Mouse (Mus musculus) layer of hippocampus, adult 11-12 months (tissue): Measurements from ENCODE around the gene Eif2ak2.

ENCODE experiments used
- DNase-seq: peaks from one replicate; pipeline ENCODE4 v3.0.0; 2022; ENCODE audit warnings: low spot score

Eif2ak2 gene

DNA sequence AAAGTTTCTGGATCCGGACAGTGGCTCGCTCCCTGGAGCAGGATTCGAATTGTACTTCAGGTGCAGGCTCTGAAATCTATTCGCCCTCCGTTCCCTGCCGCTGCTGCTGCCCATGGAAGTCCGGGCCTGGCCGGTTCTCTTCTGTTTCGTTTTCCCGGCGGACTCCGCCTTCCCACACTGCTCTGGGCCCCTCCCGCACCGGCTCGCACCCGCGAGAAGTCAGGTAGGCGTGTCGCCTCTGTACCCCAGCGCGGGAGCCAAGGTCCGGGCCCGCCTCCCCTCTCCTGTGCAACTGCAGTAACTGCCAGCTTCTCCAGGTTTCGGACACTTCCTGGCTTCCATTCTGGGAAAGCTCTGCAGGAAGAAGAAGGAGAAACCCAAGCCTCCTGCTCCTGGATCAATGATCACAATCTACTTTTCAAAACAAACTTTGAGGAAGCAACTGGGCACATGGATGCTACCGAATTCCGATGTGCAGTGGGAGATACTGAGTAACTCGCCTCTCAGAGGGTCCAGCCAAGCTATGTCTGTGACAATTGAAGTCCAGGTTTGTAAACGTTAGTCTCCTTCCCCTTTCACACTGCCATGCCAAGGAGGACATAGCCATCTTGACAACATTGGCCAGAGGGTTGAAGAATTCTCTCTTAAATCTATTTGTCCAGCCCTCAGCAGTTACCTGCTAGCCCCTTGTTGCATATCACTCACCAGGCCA lies at the start of gene Eif2ak2:
TSS of gene Eif2ak2 (minus strand) at position 173 of the 712 bp plus-strand sequence.
- DNase-seq = peak; percentile 44

DNA sequence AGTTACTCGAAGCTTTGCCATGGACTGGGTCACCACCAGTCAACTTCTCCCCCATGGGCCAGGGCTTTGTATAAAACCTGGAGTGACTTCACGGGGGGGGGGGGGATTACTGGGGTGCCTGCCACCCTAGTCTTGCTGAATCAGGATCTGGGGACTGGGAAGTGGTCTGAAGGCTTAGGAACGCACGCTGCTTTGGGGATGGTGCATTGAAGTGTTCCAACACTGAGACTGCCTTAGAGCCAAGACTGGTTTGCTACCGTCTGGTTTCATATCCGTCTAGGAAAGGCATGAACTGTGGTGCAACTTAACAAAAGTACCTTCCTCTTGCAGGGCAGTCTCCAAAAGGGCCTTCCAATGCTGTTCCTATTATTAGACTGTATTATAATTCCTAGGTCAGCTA lies 35.3 kb upstream of the Eif2ak2 start:
- peak; percentile 34 for DNase-seq

- DNase-seq = no peak
Measured at GRCm38 (mm10) chr17:78916899-78917298, 34.5 kb upstream of the Eif2ak2 start.

DNA sequence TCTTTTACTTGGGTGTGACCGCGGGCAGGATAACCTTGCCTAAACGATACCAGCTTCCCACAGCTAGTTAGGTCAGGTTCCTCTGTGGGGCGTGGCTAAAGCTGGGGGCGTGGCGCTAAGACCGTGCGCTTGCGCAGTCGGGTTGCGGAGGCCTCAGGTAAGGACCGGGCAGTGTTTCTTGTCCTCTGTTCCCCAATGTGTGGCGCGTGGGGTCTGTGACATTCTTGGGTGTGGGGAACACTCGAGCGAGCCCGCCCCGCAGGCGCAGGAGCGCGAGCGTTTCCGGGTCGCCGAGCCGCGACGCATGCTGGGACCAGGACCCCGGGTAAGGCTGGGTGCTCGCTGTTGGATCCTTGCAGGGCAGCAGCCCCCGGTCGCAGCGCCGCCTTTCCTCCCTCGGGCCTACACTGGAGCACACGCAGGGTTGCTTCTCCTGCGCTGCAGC lies 34.0 kb upstream of the Eif2ak2 start, which contains the start of gene Cebpzos:
TSS of gene Cebpzos (plus strand) at position 132 of the 445 bp plus-strand sequence.
- DNase-seq = peak; percentile 90

GRCm38 (mm10) chr17:78915772-78916171 lies 33.4 kb upstream of the Eif2ak2 start:
- no peak for DNase-seq

DNA sequence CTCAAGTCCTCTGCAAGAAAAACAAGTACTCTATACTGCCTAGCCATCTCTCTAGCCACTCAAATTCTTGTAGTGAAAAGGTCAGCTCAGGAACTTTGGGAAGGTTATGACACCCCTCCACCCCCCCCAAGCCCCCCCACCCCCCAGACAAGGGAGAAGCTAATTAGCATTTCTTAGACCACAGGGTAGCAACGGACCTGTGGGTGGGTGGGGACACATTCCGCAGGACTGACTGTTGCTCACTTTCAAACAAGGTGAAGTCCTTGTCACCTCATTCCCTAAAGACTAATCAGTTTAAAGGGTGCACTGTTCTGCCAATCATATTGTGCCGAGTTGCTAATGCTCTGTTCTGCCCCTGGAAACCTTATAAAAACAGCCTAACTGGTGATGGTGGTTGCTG lies 31.5 kb upstream of the Eif2ak2 start:
- no peak for DNase-seq

- DNase-seq = no peak
Measured at GRCm38 (mm10) chr17:78912861-78913281, 30.5 kb upstream of the Eif2ak2 start.

DNA sequence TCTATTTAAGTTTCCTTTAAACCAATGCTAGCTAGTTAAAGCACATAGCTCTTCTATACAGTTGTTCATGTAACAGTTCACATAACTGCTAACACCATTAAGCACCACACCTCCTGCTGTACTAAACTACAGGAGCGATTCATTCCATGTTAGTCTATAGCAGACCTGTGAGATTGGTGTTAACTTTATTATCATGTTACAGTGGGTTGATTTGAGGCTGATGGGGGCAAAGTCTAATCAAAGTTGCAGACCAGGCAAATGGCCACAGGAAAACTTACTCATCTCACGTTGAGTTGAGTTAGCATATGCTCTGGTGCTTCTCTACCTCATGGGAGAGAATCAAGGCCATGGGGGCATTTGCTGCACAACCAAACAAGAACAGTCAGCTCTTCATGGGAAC lies 27.0 kb upstream of the Eif2ak2 start:
- DNase-seq = no peak

GRCm38 (mm10) chr17:78906892-78907291 lies 24.5 kb upstream of the Eif2ak2 start, which contains the start of gene Sult6b1:
Sult6b1 (minus strand) TSS chr17:78906992.
- DNase-seq = no peak

DNA sequence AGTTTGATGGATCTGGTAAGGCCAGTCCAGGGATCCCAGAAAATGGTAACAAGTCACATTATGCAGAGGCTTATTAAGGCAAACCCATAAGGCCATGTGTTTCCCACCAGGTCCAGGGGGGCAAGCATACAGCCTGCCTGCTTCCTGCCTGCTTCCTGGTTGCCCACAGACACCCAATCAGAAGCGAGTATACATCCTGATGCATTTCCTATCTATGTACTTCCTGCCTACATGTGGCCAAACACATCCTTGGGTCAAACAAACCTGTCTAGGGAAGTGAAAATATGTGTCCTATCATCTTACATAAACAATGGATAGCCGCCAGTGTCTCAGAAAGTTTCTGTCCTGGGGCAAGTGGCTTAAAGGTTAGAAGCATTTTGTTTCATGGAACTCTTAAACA lies 20.8 kb upstream of the Eif2ak2 start:
- no peak for DNase-seq

DNA sequence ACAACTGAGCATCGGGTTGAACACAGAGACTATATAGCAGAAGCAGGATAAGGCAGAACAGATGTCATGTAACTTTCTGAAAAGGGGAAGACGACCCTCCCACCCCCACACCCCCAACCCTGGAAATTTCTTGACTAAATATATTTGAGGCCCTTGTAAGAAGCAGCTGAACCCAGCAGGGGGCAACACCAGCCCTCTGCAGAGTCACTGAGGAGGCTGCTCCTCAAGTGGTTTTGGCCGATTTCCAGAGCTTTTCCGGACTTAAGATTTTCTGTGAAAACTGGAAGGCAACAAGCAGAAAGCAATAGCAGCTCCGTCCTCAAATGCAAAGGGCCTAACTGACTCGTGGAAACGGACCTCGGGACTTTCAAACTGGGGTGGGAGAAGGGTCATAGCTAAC lies 13.0 kb upstream of the Eif2ak2 start:
- peak; percentile 61 for DNase-seq

DNA sequence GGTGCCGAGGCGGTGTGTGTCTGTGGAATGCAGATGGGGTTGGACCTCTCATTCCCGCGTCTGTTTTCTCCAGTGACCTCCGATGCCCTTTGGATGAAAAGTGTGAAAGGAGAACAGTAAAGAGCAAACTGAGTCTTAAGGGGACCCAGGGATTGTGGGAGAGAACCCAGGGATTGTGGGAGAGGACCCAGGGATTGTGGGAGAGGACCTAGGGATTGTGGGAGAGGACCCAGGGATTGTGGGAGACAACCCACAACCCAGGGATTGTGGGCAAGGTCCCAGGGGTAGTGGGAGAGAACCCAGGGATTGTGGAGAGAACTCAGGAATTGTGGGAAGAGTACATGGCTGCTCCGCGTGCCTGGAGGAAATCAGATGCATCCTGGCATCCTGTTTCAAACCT lies 12.6 kb upstream of the Eif2ak2 start:
- no peak for DNase-seq

- no peak for DNase-seq
Measured at GRCm38 (mm10) chr17:78891020-78891419, 8.6 kb upstream of the Eif2ak2 start.

DNA sequence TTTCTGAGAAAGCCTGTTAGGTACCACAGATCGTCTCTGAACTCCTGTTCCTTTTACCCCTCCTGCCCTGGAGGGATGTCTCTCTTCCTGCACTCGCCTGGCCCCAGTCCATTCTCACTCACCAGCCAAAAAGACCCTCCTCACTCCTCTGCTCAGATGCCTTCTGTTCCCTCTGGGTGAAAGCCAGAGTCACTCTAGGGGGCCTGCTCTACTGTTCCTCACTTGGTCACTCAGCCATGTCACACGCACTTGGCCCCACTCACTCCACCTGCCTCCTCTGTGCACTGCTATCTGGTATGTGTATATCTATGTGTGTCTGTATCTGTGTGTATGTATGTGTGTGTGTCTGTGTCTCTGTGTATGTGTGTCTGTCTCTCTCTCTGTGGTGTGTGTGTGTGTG lies 6.8 kb upstream of the Eif2ak2 start:
- no peak for DNase-seq

DNA sequence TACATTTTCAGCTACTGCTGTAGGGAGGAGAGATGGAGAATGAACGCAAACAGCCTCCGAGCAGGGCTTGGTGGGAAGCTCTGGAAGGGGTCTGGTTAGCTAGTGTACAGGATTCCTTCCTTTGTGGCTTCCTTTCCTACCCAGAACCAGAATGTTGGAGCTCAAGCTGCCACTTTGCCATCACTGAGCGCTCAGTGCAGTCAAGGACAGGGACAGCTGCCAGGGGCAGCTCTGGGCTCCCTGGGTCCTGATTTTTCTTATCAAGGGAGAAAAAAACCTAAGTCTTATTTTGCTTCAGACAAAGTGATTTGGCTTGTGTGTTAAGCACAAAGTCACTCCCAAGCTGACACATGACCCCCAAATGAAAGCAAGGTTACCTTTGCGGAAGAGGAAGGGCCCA lies 6.2 kb upstream of the Eif2ak2 start:
- no peak for DNase-seq

DNA sequence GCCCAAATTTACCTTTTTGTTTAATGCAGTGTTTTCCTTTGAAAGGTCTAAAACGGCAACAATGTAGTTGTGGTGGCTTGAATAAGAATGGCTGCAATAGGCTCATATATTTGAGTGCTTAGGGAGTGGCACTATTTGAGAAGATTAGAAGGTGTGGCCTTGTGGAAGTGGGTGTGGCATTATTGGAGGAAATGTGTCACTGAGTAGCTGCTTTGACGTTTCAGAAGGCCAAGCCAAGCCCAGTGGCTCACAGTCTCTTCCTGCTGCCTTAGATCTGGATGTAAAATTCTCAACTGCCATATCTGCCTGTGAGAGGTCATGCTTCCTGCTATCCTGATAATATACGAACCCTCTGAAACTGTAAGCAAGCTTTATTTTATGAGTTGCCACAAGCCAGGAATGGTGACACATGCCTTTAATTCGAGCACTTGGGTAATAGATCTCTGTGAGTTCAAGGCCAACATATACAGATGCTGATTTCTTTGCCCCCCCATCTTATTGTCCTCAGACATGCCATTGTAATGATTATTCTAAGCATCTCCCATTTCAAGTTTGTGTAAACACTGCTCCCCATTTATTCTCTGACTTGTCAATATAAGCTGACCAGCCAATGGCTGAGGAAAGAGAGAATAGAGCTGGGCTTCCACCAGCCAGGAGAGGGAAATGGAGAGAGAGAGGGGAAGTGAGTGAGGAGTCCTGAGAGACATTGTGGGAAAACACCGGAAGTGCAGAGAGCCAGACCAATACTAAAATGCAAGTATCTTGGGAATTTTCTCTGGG lies 3.1 kb upstream of the Eif2ak2 start:
- DNase-seq = no peak

DNA sequence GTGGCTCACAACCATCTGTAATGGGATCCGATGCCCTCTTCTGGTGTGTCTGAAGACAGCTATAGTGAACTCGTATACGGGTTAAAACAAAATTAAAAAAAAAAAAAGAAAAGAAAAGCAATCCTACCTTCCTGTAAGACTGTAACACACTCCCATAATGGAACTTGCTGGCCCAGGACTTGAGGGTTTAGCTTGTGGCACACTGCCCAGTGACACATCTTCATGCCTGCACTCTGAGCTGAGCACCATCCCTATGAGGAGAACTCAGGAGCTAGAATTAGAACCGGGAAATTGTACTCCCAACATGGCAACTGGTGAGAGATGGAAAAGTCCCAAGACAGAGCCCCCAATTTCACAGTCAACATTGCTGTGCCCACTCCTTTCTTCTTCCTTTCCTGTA lies 918 bp upstream of the Eif2ak2 start:
- DNase-seq = no peak

GRCm38 (mm10) chr17:78881878-78882304 lies 482 bp downstream of the Eif2ak2 start:
- peak; percentile 4 for DNase-seq

GRCm38 (mm10) chr17:78873886-78874285 lies 8.5 kb downstream of the Eif2ak2 start:
- no peak for DNase-seq

GRCm38 (mm10) chr17:78856243-78856642 lies 26.1 kb downstream of the Eif2ak2 start:
- DNase-seq = no peak

GRCm38 (mm10) chr17:78842271-78842928 lies 40.0 kb downstream of the Eif2ak2 start:
- DNase-seq = no peak

DNA sequence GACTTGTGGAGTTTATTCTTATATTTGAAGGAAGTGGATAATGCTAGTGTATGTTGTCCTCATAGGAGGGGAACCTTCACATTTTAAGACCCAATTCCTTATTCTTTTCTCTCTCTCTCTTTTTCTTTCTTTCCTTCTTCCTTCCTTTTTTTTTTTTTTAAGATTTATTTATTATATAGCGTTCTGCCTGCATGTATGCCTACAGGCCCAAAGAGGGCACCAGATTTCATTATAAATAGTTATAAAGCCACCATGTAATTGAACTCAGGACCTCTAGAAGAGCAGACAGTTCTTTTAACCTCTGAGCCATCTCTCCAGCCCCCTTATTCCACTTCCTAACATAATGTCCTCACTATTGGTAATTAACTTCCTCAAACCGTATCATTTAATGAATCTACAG lies 46.3 kb downstream of the Eif2ak2 start:
- DNase-seq = no peak
